Mouse (Mus musculus) right cerebral cortex, postnatal 4 days (tissue): Measurements from ENCODE around the gene Gnao1.

Experiments
- DNase-seq: peaks from one replicate; pipeline ENCODE4 v3.0.0-alpha.2; 2022

Gnao1 gene

DNA sequence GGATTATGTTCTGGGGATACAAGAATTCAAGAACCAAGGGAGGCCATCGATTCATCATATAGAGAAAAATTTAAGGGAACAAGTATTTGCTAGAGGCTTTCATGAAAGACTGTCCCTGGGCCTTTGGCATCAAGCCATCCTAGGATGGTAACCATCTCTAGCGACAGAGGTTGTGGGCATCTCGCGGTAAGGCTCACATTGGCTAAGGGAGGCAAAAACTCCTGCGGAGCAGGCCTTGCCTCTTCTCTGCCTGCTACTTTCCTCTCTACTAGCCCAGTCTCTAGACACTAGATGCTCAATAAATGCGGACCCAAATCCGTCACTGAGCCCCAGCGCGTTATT, at the start of gene Gnao1:
Gene Gnao1 (plus strand): TSS at position 281 of the 342 bp plus-strand sequence.
- no peak for DNase-seq

GRCm38 (mm10) chr8:93777605-93778004, 32.2 kb upstream of the Gnao1 start:
- DNase-seq, result no peak

GRCm38 (mm10) chr8:93809226-93809625, 540 bp upstream of the Gnao1 start:
- no peak for DNase-seq

DNA sequence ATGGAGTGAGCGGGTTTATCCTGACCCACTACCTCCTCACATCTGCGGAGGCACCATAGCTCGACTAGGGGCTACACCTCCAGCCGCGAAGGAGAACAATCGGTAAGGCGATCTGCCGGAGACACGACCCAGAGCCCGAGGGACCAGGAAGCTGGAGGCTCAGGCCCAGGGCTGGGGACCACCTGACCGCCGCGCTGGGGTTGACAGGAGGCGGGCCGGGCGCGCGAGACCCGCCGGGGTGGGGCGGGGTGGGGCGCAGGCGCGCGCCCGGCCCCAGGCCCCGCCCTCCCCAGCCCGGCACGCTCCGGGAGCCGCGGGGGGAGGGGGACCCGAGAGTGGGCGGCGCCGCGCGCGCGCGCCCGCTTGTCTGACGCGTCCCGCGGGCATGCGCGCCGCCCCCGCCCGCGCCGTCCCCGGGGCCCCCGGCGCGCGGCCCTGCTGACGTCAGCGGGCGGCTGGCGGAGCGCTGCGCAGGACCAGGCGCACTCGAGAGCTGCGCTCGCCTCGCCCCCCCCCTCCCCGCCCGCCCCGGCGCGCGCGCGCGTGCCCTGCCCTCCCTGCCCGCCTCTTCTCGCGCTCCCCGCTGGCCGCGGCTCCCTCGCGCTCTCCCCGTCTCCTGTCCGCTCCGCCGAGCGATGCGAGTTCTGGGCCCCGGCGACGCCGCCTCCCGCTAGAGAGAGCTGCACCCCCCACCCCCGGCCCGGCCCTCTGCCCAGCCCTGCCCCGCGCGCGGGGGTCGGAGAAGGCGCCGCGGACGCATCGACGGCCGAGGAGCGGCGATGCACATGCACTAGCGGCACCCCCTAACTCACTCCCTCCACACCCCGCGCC, 477 bp downstream of the Gnao1 start:
- peak; percentile 96 for DNase-seq

DNA sequence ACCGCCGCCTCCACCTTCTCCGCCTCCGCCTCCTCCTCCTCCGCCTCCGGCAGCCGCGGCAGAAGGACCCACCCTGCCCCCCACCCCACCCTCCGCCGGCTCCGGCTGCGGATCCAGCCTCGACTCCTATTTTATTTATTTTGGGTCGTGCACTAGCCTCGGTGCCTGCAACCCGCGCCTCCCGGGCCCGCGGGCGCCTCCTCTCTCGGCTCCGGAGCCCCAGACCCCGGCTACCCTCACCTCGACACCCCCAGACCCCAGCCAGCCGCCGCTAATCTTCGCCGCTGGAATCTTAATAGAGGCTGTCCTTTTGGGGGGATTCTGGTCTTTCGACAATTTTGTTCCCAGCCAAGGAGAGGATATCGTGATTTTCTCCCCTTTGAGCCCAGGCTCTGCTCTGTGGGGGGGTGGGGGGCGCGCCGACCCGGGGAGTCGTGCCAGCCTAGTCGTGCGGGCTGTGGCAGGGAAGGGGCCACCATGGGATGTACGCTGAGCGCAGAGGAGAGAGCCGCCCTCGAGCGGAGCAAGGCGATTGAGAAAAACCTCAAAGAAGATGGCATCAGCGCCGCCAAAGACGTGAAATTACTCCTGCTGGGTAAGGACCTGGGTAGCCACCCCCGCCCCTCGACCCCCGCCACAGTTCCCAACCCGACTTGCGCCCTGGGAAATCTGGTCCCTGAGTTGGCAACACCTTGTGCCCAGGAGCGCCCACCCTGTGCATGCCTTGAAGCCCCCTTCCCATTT, 1.3 kb downstream of the Gnao1 start:
- peak; percentile 49 for DNase-seq

DNA sequence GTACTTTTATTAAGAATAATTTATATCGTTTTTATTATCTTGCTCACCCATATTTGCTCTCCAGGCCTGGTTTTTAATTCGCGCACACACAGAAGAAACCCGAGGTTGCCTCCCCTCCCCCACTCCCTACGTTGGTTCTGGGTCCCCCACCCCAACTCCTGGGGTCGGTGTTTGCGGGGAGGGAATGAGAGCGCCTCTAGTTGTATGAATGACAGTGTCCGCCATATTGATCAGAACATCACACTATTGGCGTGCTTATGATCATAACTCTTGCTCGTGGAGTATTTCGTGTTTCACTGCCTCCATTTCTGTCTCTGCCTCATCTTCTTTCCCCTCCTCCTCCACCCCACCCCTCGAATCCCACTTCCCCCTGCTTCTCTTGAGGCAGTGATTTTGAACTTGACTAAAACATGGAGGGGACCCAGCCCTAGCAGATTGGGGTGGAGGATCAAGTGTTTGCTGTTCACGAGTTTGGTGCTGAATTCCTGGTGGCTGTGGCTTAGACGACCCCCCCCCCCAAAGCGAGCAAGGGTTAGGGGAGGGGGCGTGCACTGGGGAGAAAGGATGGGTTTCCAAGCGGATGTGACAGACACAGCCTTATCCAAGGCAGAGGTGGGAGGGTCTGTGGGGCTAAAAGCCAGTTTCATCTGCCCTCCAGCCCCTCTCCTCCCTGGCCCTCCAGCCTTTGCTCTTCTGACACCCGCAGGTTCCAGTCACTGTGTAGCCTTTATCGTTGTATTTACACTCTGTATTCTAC, 2.1 kb downstream of the Gnao1 start:
- DNase-seq, result peak; percentile 64

DNA sequence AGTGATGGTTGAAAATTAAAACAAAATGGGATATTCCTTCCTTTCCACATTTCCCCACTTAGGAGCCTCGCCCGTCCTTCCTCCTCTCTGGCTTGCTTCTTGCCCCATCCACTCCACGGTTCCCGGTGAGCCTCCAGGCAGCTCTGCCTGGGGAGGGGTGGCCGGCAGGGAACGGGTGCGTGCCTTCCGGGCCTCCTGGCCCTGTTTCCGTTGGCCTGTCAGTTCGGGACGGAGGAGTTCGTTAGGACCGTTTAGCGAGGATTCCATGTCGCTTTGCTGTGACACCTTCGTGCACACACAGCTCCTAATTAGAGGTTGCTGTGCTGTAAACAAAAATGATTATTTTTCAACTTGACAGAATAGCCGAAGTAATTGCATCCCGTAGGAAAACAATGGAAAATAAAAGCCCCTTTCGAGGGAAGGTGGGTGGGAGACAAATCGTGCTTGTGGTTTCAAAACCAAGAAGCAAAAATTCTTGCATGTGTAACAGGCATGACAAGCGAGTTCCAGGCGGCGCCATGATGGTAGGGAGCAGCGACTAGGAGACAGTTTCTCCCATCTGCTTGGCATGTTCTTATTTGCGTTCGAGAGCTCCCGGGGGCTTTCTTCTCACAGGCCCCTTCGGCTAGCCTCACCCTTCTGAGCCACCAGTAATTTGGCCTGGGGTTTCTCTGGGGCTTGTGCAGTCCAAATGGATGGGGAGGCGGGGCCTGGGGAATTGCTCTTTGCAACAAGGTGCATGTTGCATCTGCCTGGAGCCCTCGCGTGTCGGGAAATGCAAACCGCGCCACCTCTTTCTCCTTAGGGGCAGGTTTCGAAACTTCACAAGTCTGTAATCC, 3.0 kb downstream of the Gnao1 start:
- DNase-seq, result peak; percentile 47

GRCm38 (mm10) chr8:93813405-93813761, 3.6 kb downstream of the Gnao1 start:
- peak; percentile 92 for DNase-seq

GRCm38 (mm10) chr8:93814266-93814665, 4.5 kb downstream of the Gnao1 start:
- no peak for DNase-seq

- no peak for DNase-seq
Observed at GRCm38 (mm10) chr8:93816226-93816625, 6.5 kb downstream of the Gnao1 start.

GRCm38 (mm10) chr8:93817366-93817765, 7.6 kb downstream of the Gnao1 start:
- no peak for DNase-seq

GRCm38 (mm10) chr8:93819929-93820328, 10.2 kb downstream of the Gnao1 start:
- DNase-seq, result no peak

- no peak for DNase-seq
Observed at GRCm38 (mm10) chr8:93821327-93821726, 11.6 kb downstream of the Gnao1 start.

DNA sequence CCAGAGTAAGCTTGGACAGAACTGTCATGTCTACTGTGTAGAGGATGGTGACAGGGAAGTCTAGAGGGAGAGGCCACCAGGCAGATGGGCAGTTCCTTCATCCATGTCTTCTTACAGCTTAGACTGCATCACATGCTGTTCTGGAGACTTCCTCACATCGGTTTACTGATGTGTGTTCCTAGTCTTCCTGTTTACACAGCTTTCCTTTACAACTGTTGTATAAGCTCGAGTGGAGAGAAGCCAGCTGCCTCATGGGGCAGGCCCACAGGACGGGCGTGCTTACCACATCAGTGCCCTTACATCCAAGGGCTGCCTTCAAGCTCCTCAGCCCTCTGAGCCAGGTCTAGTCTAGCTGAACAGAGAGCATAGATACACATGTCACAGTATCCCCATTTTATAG, 15.6 kb downstream of the Gnao1 start:
- DNase-seq, result no peak

DNA sequence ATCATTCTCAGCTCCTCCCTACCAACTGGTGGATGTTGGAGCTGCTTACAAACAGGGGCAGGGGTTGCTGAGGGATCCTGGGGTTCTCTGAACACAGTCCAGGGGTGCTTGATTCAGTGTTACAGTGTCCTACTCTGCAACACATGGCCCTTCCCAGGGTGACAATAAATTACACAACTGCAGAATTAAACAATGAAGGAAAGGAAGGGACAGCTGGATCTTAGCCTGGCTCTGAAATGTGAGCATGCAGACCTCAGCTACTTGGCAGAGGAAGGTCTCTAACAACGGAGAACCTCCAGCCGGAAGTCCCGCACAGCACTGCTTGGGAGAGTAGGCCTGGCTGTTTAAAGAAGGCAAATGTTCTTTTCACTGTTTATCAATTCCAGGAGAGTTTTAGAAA, 20.9 kb downstream of the Gnao1 start:
- DNase-seq, result no peak

DNA sequence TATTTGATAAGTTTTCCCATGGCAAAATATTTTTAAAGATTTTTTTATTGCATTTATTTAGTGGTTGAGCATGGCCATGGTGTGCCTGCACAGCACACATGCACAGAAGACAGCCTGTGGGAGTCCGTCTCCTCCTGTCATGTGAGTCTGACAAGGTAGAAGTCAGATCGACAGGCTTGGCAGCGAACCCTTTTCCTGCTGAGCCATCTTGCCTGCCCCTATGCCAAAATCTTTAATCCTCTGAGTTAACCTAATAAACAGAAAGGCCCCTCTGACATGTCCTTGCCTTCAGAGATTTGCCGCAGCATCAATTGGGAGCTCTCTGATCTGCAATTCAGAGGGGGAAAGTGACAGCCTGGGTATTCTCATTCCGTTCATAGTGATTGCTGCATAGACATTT, 26.0 kb downstream of the Gnao1 start:
- DNase-seq, result no peak

DNA sequence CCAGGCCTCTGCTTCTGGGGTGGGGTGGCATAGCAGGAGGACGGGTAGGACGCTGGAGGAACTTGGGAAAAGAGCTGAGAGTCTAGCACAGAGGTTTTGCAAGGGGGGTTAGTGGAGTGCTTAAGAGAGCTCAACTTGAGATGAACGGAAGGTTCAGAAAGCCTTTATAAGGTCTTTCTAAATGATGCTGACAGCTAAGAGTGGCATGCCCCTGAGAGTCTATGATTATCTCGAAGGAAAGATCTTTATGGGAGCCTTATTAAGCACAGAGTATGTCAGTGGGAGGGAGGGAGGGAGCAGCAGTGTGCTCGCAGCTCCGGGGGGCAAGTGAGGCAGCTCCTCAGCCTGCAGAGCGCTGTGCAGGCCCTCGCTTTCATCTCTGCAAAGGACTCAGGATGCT, 29.3 kb downstream of the Gnao1 start:
- DNase-seq, result no peak

- DNase-seq, result no peak
Observed at GRCm38 (mm10) chr8:93840486-93840885, 30.7 kb downstream of the Gnao1 start.

- peak; percentile 49 for DNase-seq
Observed at GRCm38 (mm10) chr8:93840956-93841752, 31.4 kb downstream of the Gnao1 start.

- no peak for DNase-seq
Observed at GRCm38 (mm10) chr8:93842574-93842973, 32.8 kb downstream of the Gnao1 start.

GRCm38 (mm10) chr8:93843858-93844502, 34.2 kb downstream of the Gnao1 start:
- no peak for DNase-seq
